Mouse (Mus musculus) embryonic facial prominence, embryonic 12.5 days (tissue): ENCODE data around the gene Fitm2. TPM values are rescaled to one million over a fixed set of nuclear protein-coding genes. Genes with fewer than 3 reads are reported as not detected.
"Not testable (repeated sequence)": the region's sequence is repeated elsewhere in the genome, so short reads cannot be mapped to it uniquely, and the experiment has no call there.

Experiments
- ATAC-seq: fragments of 200-750 bp; cut with Nextera tagmentation; 2 replicates; pipeline ENCODE4 v1.8.0; 2017; ENCODE audit not compliant: insufficient number of reproducible peaks, insufficient read depth, low FRiP score, low TSS enrichment
- H3K27ac ChIP-seq: fragments of 300-500 bp; sonication (generic); 2 replicates; pipeline ENCODE4 v1.5.1; 2016; ENCODE audit warnings: mild to moderate bottlenecking
- H3K27me3 ChIP-seq: fragments of 300-500 bp; sonication (generic); 2 replicates; pipeline ENCODE4 v1.6.1; 2016; ENCODE audit warnings: mild to moderate bottlenecking, moderate library complexity
- H3K36me3 ChIP-seq: fragments of 300-500 bp; sonication (generic); 2 replicates; pipeline ENCODE4 v1.6.1; 2016; ENCODE audit warnings: mild to moderate bottlenecking
- H3K4me1 ChIP-seq: fragments of 300-500 bp; sonication (generic); 2 replicates; pipeline ENCODE4 v1.6.1; 2016
- H3K4me2 ChIP-seq: fragments of 300-500 bp; sonication (generic); replicated peaks from 2 replicates; pipeline ENCODE4 v1.6.1; 2016; ENCODE audit warnings: mild to moderate bottlenecking, moderate library complexity
- H3K4me3 ChIP-seq: fragments of 300-500 bp; sonication (generic); 2 replicates; pipeline ENCODE4 v1.5.1; 2016; ENCODE audit warnings: mild to moderate bottlenecking
- H3K9ac ChIP-seq: fragments of 300-500 bp; sonication (generic); 2 replicates; pipeline ENCODE4 v1.6.1; 2016; ENCODE audit warnings: mild to moderate bottlenecking, moderate library complexity
- H3K9me3 ChIP-seq: fragments of 300-500 bp; sonication (generic); 2 replicates; pipeline ENCODE4 v1.6.1; 2016; ENCODE audit warnings: mild to moderate bottlenecking, moderate library complexity
- WGBS: fragments of 180-500 bp; shearing (Covaris S2); methylation state at CpG from one replicate; pipeline ENCODE4 v1.1.7; 2016; 5-methylcytosine and 5-hydroxymethylcytosine counted together
- polyA plus RNA-seq: library from polyadenylated mRNA; unstranded; fragments of >200 nt; fragmentation: Nextera tagmentation; extraction: Ambion mirVana; gene quantifications from 2 replicates; pipeline ENCODE4 v1.2.1, GENCODE M21; 2016

Gene Fitm2
- polyA plus RNA-seq, 1 experiment from 2014 or later, result 10.7 TPM

- 70% methylated on average over 10 of the region's 10 CpGs for WGBS
Observed at GRCm38 (mm10) chr2:163463251-163463769, 9.1 kb downstream of the Fitm2 start.

GRCm38 (mm10) chr2:163462801-163463200 is 9.6 kb downstream of the Fitm2 start:
- H3K4me2 ChIP-seq, result no peak overlapping the region
- no peaks in the 10 kb centered on the region for H3K4me1 ChIP-seq
- H3K4me3 ChIP-seq, result no peak overlapping the region
- peaks cover 21% of the 10 kb centered on the region for H3K27me3 ChIP-seq
- no peak for ATAC-seq
- H3K27ac ChIP-seq, result no peak overlapping the region
- no peaks in the 10 kb centered on the region for H3K9me3 ChIP-seq
- no peaks in the 10 kb centered on the region for H3K36me3 ChIP-seq
- WGBS, result 77% methylated on average over 11 of the region's 11 CpGs
- H3K9ac ChIP-seq, result no peak overlapping the region

More at GRCm38 (mm10) chr2:163463251-163463769, 9.1 kb downstream of the Fitm2 start:
- Histone ChIP-seq H3K9me3 (no peaks in the 10 kb centered on the region), H3K36me3 (peaks cover 2% of the 10 kb centered on the region; the same call in 1 of the 2 replicates), H3K27me3 (peaks cover 17% of the 10 kb centered on the region), H3K4me2 (no peak overlapping the region), H3K4me1 (no peaks in the 10 kb centered on the region), H3K4me3 (no peak overlapping the region), H3K27ac (no peak overlapping the region), H3K9ac (no peak overlapping the region)
- no peak for ATAC-seq

- Histone ChIP-seq H3K27ac (no peak overlapping the region), H3K36me3 (no peaks in the 10 kb centered on the region), H3K4me1 (no peaks in the 10 kb centered on the region), H3K4me3 (no peak overlapping the region), H3K9ac (no peak overlapping the region), H3K27me3 (peaks cover 21% of the 10 kb centered on the region), H3K9me3 (no peaks in the 10 kb centered on the region), H3K4me2 (no peak overlapping the region)
- 81% methylated on average over 5 of the region's 5 CpGs for WGBS
- no peak for ATAC-seq
Observed at GRCm38 (mm10) chr2:163462386-163462785, 10.0 kb downstream of the Fitm2 start.

- H3K27ac ChIP-seq, H3K9ac ChIP-seq, H3K9me3 ChIP-seq, ATAC-seq, H3K4me3 ChIP-seq, H3K4me1 ChIP-seq, H3K36me3 ChIP-seq, H3K4me2 ChIP-seq: not testable (repeated sequence)
- WGBS, result 93% methylated on average over 9 of the region's 9 CpGs
- H3K27me3 ChIP-seq, result peaks cover 21% of the 10 kb centered on the region
Observed at GRCm38 (mm10) chr2:163461307-163461706, 11.1 kb downstream of the Fitm2 start.

GRCm38 (mm10) chr2:163460622-163461021 is 11.8 kb downstream of the Fitm2 start:
- no peaks in the 10 kb centered on the region for H3K9me3 ChIP-seq
- peaks cover 21% of the 10 kb centered on the region for H3K27me3 ChIP-seq
- no peak overlapping the region for H3K9ac ChIP-seq
- no peaks in the 10 kb centered on the region for H3K36me3 ChIP-seq
- no peak overlapping the region for H3K27ac ChIP-seq
- 87% methylated on average over 8 of the region's 8 CpGs for WGBS
- H3K4me1 ChIP-seq, result no peaks in the 10 kb centered on the region
- ATAC-seq, result no peak
- H3K4me3 ChIP-seq, result no peak overlapping the region
- no peak overlapping the region for H3K4me2 ChIP-seq

GRCm38 (mm10) chr2:163459380-163459779 is 13.0 kb downstream of the Fitm2 start:
- Histone ChIP-seq H3K27ac (no peak overlapping the region), H3K36me3 (no peaks in the 10 kb centered on the region), H3K9ac (no peak overlapping the region), H3K4me3 (no peak overlapping the region), H3K27me3 (peaks cover 21% of the 10 kb centered on the region), H3K4me2 (no peak overlapping the region), H3K4me1 (no peaks in the 10 kb centered on the region), H3K9me3 (no peaks in the 10 kb centered on the region)
- WGBS, result 45% methylated on average over 10 of the region's 10 CpGs
- ATAC-seq, result no peak

GRCm38 (mm10) chr2:163458539-163459265 is 13.7 kb downstream of the Fitm2 start:
- H3K4me2 ChIP-seq, result no peak overlapping the region
- no peak overlapping the region for H3K27ac ChIP-seq
- no peak for ATAC-seq
- H3K4me3 ChIP-seq, result no peak overlapping the region
- H3K9ac ChIP-seq, result no peak overlapping the region
- H3K36me3 ChIP-seq, result no peaks in the 10 kb centered on the region
- H3K9me3 ChIP-seq, result no peaks in the 10 kb centered on the region
- 58% methylated on average over 27 of the region's 27 CpGs for WGBS
- H3K4me1 ChIP-seq, result no peaks in the 10 kb centered on the region
- peaks cover 21% of the 10 kb centered on the region for H3K27me3 ChIP-seq

GRCm38 (mm10) chr2:163453378-163453777 is 19.1 kb downstream of the Fitm2 start:
- Histone ChIP-seq H3K27ac (no peak overlapping the region), H3K4me1 (no peaks in the 10 kb centered on the region), H3K4me2 (no peak overlapping the region), H3K9ac (no peak overlapping the region), H3K9me3 (no peaks in the 10 kb centered on the region), H3K4me3 (no peak overlapping the region), H3K27me3 (peaks cover 4% of the 10 kb centered on the region), H3K36me3 (no peaks in the 10 kb centered on the region)
- no peak for ATAC-seq
- 89% methylated on average over 13 of the region's 13 CpGs for WGBS

- Histone ChIP-seq H3K4me3 (no peak overlapping the region), H3K4me1 (no peaks in the 10 kb centered on the region), H3K36me3 (no peaks in the 10 kb centered on the region), H3K27me3 (no peaks in the 10 kb centered on the region), H3K9ac (no peak overlapping the region), H3K9me3 (no peaks in the 10 kb centered on the region), H3K27ac (no peak overlapping the region), H3K4me2 (no peak overlapping the region)
- ATAC-seq, result no peak
- WGBS, result 90% methylated on average over 6 of the region's 6 CpGs
Observed at GRCm38 (mm10) chr2:163452738-163453137, 19.7 kb downstream of the Fitm2 start.

GRCm38 (mm10) chr2:163450668-163451295 is 21.6 kb downstream of the Fitm2 start:
- no peaks in the 10 kb centered on the region for H3K36me3 ChIP-seq
- ATAC-seq, result no peak
- H3K9ac ChIP-seq, result no peak overlapping the region
- H3K4me2 ChIP-seq, result no peak overlapping the region
- no peaks in the 10 kb centered on the region for H3K4me1 ChIP-seq
- H3K27me3 ChIP-seq, result no peaks in the 10 kb centered on the region
- no peaks in the 10 kb centered on the region for H3K9me3 ChIP-seq
- no peak overlapping the region for H3K27ac ChIP-seq
- no peak overlapping the region for H3K4me3 ChIP-seq
- 70% methylated on average over 6 of the region's 6 CpGs for WGBS

GRCm38 (mm10) chr2:163449276-163449675 is 23.2 kb downstream of the Fitm2 start:
- 60% methylated on average over 3 of the region's 3 CpGs for WGBS
- H3K4me1 ChIP-seq, result no peaks in the 10 kb centered on the region
- ATAC-seq, result no peak

GRCm38 (mm10) chr2:163447375-163447774 is 25.1 kb downstream of the Fitm2 start:
- ATAC-seq, result no peak
- no peaks in the 10 kb centered on the region for H3K4me1 ChIP-seq
- no peak overlapping the region for H3K27ac ChIP-seq
- H3K4me2 ChIP-seq, result no peak overlapping the region
- WGBS, result 83% methylated on average over 12 of the region's 12 CpGs
- H3K9ac ChIP-seq, result no peak overlapping the region
- no peak overlapping the region for H3K4me3 ChIP-seq
- no peaks in the 10 kb centered on the region for H3K36me3 ChIP-seq
- no peaks in the 10 kb centered on the region for H3K27me3 ChIP-seq
- no peaks in the 10 kb centered on the region for H3K9me3 ChIP-seq

More at GRCm38 (mm10) chr2:163449276-163449675, 23.2 kb downstream of the Fitm2 start:
- H3K4me3 ChIP-seq, result no peak overlapping the region
- H3K36me3 ChIP-seq, result no peaks in the 10 kb centered on the region
- no peak overlapping the region for H3K27ac ChIP-seq
- H3K9me3 ChIP-seq, result no peaks in the 10 kb centered on the region
- no peak overlapping the region for H3K4me2 ChIP-seq
- no peak overlapping the region for H3K9ac ChIP-seq
- H3K27me3 ChIP-seq, result no peaks in the 10 kb centered on the region
